Mouse (Mus musculus): Measurements from ENCODE around the gene 4930447C04Rik. TPM values are rescaled to one million over a fixed set of nuclear protein-coding genes. Genes with fewer than 3 reads are reported as not detected.

Gene 4930447C04Rik
- polyA plus RNA-seq (2012; rRNA removed) = 33.9 and 36.3 TPM in 2 replicates

- DNase-seq (ENCODE audit: extremely low spot score in 1 of 2, low spot score in 1 of 2) = no peak
Observed at GRCm38 (mm10) chr12:72940071-72940821, at the start of gene 4930447C04Rik. 4930447C04Rik (minus strand) TSS chr12:72940774.

GRCm38 (mm10) chr12:72983071-72983857, 42.7 kb upstream of the 4930447C04Rik start:
- no peak for DNase-seq (ENCODE audit: extremely low spot score in 1 of 2, low spot score in 1 of 2)

GRCm38 (mm10) chr12:72982616-72983015, 42.0 kb upstream of the 4930447C04Rik start:
- no peak for DNase-seq (ENCODE audit: extremely low spot score in 1 of 2, low spot score in 1 of 2)

GRCm38 (mm10) chr12:72979236-72979635, 38.7 kb upstream of the 4930447C04Rik start:
- no peak for DNase-seq (ENCODE audit: extremely low spot score in 1 of 2, low spot score in 1 of 2)

- DNase-seq (ENCODE audit: extremely low spot score in 1 of 2, low spot score in 1 of 2) = no peak
Observed at GRCm38 (mm10) chr12:72977851-72978250, 37.3 kb upstream of the 4930447C04Rik start.

GRCm38 (mm10) chr12:72976718-72977117, 36.1 kb upstream of the 4930447C04Rik start:
- DNase-seq (ENCODE audit: extremely low spot score in 1 of 2, low spot score in 1 of 2) = peak; percentile 4 to 85

- no peak for DNase-seq (ENCODE audit: extremely low spot score in 1 of 2, low spot score in 1 of 2)
Observed at GRCm38 (mm10) chr12:72976172-72976571, 35.6 kb upstream of the 4930447C04Rik start.

GRCm38 (mm10) chr12:72973161-72973560, 32.6 kb upstream of the 4930447C04Rik start:
- DNase-seq (ENCODE audit: extremely low spot score in 1 of 2, low spot score in 1 of 2) = peak in 1 of 2 experiments; percentile 76

GRCm38 (mm10) chr12:72970620-72971019, 30.0 kb upstream of the 4930447C04Rik start:
- no peak for DNase-seq (ENCODE audit: extremely low spot score in 1 of 2, low spot score in 1 of 2)

GRCm38 (mm10) chr12:72967541-72967940, 27.0 kb upstream of the 4930447C04Rik start:
- DNase-seq (ENCODE audit: extremely low spot score in 1 of 2, low spot score in 1 of 2) = no peak

GRCm38 (mm10) chr12:72962761-72963160, 22.2 kb upstream of the 4930447C04Rik start:
- DNase-seq (ENCODE audit: extremely low spot score in 1 of 2, low spot score in 1 of 2) = no peak

GRCm38 (mm10) chr12:72958446-72958845, 17.9 kb upstream of the 4930447C04Rik start:
- no peak for DNase-seq (ENCODE audit: extremely low spot score in 1 of 2, low spot score in 1 of 2)

GRCm38 (mm10) chr12:72957829-72958424, 17.4 kb upstream of the 4930447C04Rik start:
- DNase-seq (ENCODE audit: extremely low spot score in 1 of 2, low spot score in 1 of 2) = no peak

- no peak for DNase-seq (ENCODE audit: extremely low spot score in 1 of 2, low spot score in 1 of 2)
Observed at GRCm38 (mm10) chr12:72954906-72955305, 14.3 kb upstream of the 4930447C04Rik start.

GRCm38 (mm10) chr12:72953858-72954257, 13.3 kb upstream of the 4930447C04Rik start:
- no peak for DNase-seq (ENCODE audit: extremely low spot score in 1 of 2, low spot score in 1 of 2)

GRCm38 (mm10) chr12:72953089-72953488, 12.5 kb upstream of the 4930447C04Rik start:
- no peak for DNase-seq (ENCODE audit: extremely low spot score in 1 of 2, low spot score in 1 of 2)

GRCm38 (mm10) chr12:72947335-72947734, 6.8 kb upstream of the 4930447C04Rik start:
- DNase-seq (ENCODE audit: extremely low spot score in 1 of 2, low spot score in 1 of 2) = no peak

GRCm38 (mm10) chr12:72946805-72947204, 6.2 kb upstream of the 4930447C04Rik start:
- no peak for DNase-seq (ENCODE audit: extremely low spot score in 1 of 2, low spot score in 1 of 2)

GRCm38 (mm10) chr12:72946064-72946395, 5.5 kb upstream of the 4930447C04Rik start:
- DNase-seq (ENCODE audit: extremely low spot score in 1 of 2, low spot score in 1 of 2) = no peak

GRCm38 (mm10) chr12:72945301-72946063, 4.9 kb upstream of the 4930447C04Rik start:
- DNase-seq (ENCODE audit: extremely low spot score in 1 of 2, low spot score in 1 of 2) = no peak
